Mouse (Mus musculus): ENCODE data around the gene Tmbim6.

Gene Tmbim6

DNA sequence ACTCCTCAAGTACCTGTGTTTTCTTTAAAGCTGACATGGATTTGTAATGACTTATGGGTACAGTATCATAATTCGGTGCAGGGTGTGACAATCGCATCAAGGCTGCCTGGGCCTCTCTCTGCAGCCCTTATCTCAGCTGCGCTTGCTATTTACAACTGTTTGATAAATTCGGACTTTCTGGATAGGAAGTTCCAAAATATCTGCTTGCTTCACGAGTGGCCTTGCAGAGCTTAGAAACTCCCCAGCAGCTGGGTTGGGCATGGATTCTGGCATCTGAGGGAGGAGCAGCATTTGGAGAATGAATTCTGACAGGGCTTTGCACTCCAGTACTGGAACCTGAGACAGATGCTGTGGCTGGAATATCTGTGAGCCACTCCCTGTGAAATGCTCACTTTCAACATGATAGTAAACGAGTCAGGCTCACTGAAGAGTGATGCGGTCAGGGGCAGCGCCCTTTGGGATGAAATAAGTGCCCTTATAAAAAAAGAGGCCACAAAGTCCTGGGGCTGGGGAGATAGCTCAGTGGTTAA lies 57.1 kb downstream of the Tmbim6 start:
- no peak for DNase-seq (ENCODE audit: low read depth, low spot score)

DNA sequence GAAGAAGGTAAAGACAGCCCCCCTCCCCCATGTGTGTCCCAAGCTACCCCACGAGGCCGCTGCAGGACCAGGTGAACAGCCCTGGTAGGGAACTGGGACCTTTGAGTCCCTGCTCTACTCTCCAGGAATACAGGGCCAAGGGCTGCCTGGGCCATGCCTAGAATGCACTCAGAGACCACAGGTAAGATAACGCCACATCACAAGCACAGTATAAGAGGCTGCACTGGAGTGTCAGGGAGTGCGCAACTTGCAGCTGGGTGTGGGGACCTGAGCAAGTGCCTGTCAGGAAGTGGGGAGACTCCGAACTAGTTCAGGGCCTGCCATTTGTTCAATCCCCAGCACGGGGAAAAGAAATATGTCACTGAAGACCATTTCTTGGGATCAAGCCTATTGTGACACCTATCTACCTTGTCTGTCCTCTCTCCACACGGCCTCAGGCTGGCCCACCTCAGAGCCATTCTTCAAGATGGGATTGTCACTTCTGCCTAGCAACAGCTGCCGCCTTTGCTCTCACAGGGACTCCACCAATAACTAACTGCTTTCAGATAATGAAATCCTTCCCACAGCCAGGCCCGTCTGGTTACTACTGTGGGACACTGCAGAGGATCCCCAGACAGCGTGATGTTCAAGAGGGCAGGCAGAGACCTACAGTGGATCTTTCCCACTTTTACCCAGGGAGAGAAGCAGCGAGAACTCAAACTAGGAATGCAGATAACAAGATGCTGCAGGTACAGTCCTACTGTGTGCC lies 60.6 kb downstream of the Tmbim6 start:
- no peak for DNase-seq (ENCODE audit: low read depth, low spot score)

DNA sequence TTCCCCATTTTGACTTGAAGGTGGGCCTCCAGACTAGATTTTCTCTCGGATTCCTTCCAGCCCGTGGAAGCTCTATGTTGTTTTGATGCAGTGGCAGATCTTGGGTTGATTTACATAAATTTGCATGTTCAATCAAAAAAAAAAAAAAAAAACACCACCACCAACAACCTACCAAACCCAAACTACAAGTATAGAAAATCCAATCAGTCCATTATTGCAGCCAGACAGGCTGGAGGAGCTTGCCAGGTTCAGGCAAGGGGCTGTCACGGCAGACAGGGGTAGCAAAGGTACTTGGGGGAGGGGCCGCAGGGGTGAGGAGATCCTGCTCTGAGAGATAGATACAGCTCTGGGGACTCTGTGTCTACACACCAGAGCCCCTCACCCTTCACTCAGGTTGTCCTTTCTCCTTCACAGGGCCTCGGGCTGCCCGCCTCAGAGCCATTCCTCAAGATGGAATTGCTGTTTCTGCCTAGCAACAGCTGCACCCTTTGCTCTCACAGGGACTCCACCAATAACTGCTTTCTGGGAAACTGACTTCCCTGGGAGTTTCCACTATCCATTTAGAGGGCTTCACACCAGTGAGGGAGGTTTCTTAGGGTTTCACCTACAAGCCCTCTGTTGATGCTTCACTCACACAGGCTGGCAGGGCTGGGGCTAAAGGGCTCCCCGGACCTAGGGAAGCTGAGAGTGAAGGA lies 62.0 kb downstream of the Tmbim6 start:
- no peak for DNase-seq (ENCODE audit: low read depth, low spot score)

DNA sequence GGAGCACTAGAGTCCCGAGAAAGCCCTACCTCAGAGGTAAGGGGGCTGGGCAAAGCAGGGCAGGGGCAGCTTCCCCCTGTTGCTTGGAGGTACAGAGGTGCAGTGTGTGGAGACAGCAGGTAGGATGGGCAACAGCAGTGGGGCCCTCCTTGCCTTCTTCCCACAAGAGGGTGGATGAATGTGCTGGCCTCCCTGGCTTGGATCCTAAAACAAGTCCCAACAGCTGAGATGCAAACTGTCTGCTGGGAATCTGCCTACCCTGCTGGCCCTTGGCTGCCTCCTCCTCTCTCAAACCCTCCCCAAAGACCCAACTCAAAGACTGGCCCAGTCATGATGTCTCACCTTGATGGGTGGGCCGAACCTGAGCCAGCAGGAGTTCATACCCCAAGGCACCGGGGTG lies 62.7 kb downstream of the Tmbim6 start:
- no peak for DNase-seq (ENCODE audit: low read depth, low spot score)

DNA sequence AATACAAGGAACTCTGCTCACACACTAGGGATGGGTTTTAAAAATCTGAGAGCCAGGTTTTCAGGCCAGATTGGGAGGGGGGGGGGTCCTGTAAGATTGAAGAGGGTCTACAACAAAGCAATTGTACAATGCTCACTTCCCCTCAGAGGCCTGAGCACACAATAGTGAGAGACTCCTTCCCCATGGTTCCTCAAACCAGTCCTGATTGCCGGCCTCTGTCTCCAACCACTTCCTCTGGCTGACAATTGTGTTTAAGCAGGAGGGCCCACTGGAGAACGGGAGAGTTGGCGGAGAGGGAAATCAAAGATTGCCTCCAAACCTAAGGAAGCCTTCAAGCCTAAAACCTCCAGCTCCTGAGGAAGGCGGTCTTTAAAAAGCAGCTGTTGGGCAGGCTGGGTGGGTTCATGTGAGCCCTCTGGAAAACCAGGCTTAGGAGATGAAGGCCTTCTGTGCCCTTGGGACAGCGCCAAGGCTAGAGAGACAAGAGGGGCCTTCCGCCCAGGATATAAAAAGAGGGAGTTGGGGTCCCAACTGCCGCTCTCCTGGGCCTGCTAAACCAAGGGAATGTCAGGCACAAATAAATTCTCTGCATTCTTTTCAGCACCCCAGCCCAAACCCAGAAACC lies 63.8 kb downstream of the Tmbim6 start:
- DNase-seq (ENCODE audit: low read depth, low spot score): no peak

DNA sequence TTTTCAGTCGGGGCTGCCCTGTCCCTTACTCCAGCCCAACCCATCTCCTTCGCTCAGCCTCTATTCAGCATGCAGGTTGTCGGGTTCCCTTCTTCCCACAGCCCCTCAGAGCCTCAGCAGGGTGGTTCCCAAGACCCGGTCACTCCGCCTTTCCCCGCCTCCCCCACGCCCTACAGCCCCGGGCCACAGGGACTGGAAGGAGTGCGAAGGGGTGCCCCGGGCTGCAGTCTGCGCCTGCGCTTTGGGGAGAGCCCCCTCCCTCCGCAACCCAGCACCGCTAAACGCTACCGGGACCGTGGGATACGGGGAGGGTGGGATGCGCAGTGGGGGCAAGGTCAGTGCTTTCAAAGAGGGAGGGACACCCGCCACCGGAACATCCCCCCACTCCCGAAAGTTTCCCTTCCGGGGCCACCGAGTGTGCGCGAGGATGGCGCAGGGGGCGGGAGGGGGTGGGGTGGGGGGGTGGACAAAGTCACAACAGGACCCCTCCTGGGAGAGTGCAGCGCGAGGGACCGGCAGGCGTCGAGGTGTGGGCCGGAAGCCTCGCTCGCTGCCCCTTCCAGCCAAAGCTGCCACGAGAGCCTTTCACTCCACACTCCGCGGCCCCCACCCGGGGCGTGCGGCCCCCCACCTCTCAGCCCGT lies 64.4 kb downstream of the Tmbim6 start:
- peak; percentile 66 for DNase-seq (ENCODE audit: low read depth, low spot score)

DNA sequence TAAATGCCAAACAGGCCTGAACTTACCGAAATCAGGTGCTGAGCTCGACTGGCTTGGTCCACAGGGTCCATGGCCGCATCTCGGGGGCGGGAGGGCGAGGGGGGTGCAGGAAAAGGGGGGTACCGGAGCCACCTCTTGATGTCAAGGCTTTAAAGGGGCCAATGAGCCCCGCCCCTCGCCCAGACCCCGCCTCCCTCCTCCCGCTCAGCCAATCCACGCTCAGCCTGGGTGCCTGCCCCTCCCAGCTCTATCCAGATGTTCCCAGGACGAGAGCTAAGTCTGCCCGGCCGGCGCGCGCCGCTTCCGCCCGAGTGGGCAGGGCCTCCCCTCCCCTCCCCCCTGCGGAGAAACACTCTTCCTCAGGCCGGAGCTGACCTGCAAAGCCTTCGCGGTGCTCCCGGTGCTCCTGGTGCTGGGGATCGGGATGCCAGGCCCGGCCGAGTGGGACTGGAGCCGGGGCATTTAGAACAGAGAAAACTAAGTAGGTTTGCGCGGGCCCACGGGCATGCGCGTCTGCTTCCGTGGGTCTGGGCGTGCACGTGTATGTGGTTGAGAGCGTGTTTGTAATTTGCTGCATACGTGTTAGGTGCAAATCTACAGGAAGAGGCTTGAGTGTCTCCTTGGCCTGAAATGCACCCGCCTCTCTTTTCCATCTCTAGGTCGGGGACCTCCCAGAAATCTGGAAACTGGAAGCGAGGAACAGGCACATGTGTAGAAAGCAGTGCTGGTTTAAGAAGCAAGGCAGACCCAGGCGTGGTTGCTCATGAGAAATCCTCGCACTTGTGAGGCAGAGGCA lies 65.1 kb downstream of the Tmbim6 start, which contains the start of gene Nckap5l:
Gene Nckap5l, minus strand, starts transcription at position 143 of the 796 bp plus-strand sequence.
- peak; percentile 95 for DNase-seq (ENCODE audit: low read depth, low spot score)
